Mouse (Mus musculus) embryonic facial prominence, embryonic 13.5 days (tissue): ENCODE results near the gene Sec22b. TPM values are rescaled to one million over a fixed set of nuclear protein-coding genes. Genes with fewer than 3 reads are reported as not detected.

Experiments
- ATAC-seq: fragments of 200-750 bp; cut with Nextera tagmentation; 2 replicates; pipeline ENCODE4 v1.8.0; 2017; ENCODE audit warnings: low read depth; ENCODE audit not compliant: insufficient number of reproducible peaks, insufficient read depth, low FRiP score, low TSS enrichment
- H3K27ac ChIP-seq: fragments of 300-500 bp; sonication (generic); 2 replicates; pipeline ENCODE4 v1.5.1; 2015; ENCODE audit warnings: moderate library complexity, mild to moderate bottlenecking, inconsistent platforms
- H3K27me3 ChIP-seq: fragments of 300-500 bp; sonication (generic); 2 replicates; pipeline ENCODE4 v1.6.1; 2015; ENCODE audit warnings: mild to moderate bottlenecking, inconsistent platforms
- H3K36me3 ChIP-seq: fragments of 300-500 bp; sonication (generic); 2 replicates; pipeline ENCODE4 v1.6.1; 2015; ENCODE audit warnings: mild to moderate bottlenecking, inconsistent platforms
- H3K4me1 ChIP-seq: fragments of 300-500 bp; sonication (generic); 2 replicates; pipeline ENCODE4 v1.6.1; 2015; ENCODE audit warnings: inconsistent platforms
- H3K4me2 ChIP-seq: fragments of 300-500 bp; sonication (generic); 2 replicates; pipeline ENCODE4 v1.6.1; 2015; ENCODE audit warnings: moderate library complexity, mild to moderate bottlenecking, inconsistent platforms
- H3K4me3 ChIP-seq: fragments of 300-500 bp; sonication (generic); 2 replicates; pipeline ENCODE4 v1.5.1; 2015; ENCODE audit warnings: mild to moderate bottlenecking, inconsistent platforms
- H3K9ac ChIP-seq: fragments of 300-500 bp; sonication (generic); 2 replicates; pipeline ENCODE4 v1.6.1; 2015; ENCODE audit warnings: mild to moderate bottlenecking, inconsistent platforms
- H3K9me3 ChIP-seq: fragments of 300-500 bp; sonication (generic); 2 replicates; pipeline ENCODE4 v1.6.1; 2016; ENCODE audit warnings: inconsistent platforms
- WGBS: fragments of 180-500 bp; shearing (Covaris S2); methylation state at CpG from one replicate; pipeline ENCODE4 v1.1.7; 2015; ENCODE audit warnings: mixed read lengths; 5-methylcytosine and 5-hydroxymethylcytosine counted together
- polyA plus RNA-seq: library from polyadenylated mRNA; unstranded; fragments of >200 nt; fragmentation: Nextera tagmentation; extraction: Ambion mirVana; gene quantifications from 2 replicates; pipeline ENCODE4 v1.2.1, GENCODE M21; 2015

The Sec22b gene
- polyA plus RNA-seq, 1 experiment from 2014 or later = 141 TPM

DNA sequence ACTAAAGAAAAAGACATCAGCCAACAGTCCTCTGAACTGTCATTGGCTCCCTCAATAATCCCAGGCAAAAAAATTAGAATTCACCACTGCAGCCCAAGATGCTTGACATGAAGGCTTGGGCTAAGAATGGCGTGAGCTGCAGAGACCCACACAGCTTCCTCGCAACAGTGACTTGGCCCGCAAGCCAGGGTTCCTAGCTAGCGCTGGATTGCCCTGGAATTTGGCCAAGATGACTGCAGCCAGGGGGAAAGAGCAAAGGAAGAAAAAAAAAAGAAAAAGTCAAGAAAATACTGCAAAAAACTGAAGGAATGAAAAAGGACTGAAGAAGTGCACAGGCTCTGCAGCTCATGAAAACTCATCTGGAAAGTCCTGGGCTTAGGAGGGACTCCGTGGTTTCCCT, 43.5 kb downstream of the Sec22b start:
- H3K4me3 ChIP-seq = no peak overlapping the region
- H3K4me1 ChIP-seq = peaks cover 61% of the 10 kb centered on the region
- no peak for ATAC-seq
- no peaks in the 10 kb centered on the region for H3K27me3 ChIP-seq
- H3K27ac ChIP-seq = peak overlapping the region; percentile 60; the same call in 1 of the 2 replicates
- H3K36me3 ChIP-seq = no peaks in the 10 kb centered on the region
- no peak overlapping the region for H3K9ac ChIP-seq
- WGBS = 44% methylated on average over 5 of the region's 5 CpGs
- no peaks in the 10 kb centered on the region for H3K9me3 ChIP-seq
- H3K4me2 ChIP-seq = no peak overlapping the region

DNA sequence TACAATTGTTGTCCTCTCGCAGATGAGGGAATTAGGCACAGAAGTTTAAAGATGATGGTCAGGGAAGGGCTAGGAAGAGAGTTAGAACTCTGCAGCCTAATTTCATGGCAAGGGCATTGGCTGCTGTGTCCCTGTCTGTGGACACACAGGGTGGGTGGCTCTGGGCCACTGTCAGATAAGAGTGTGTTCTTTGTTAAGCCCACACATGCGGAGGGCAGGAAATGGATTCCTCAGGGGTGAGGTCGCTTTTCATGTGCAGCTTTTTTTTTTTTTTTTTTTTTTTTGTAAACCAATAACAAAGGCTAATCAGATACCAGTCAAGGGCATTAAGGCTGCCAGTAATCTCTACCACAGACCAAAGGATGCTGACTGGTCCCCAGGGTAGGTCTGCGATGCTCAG, 45.4 kb downstream of the Sec22b start:
- Histone ChIP-seq H3K9ac (no peak overlapping the region), H3K36me3 (no peaks in the 10 kb centered on the region), H3K4me3 (no peak overlapping the region), H3K4me2 (no peak overlapping the region), H3K27ac (no peak overlapping the region), H3K4me1 (peaks cover 41% of the 10 kb centered on the region), H3K9me3 (no peaks in the 10 kb centered on the region), H3K27me3 (no peaks in the 10 kb centered on the region)
- ATAC-seq = no peak
- 27% methylated on average over 4 of the region's 4 CpGs for WGBS

DNA sequence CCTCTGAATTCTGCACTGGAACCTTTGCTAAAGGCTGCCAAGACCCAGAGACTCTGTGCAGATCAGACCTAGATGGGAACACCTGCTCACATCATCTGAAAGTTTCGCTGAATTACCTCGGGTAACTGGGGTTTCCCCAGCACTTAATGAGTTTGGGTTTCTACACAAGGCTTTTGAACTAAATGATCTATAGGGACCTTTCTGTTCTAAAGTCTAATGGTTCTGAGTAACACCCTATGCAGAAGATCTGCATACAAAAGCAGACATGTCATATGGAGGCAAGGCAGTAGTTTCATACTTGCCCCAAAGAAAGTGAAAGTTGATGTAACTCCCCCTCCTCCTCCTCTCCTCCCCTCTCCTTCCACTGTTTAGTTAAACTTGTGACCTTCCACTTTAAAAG, 47.5 kb downstream of the Sec22b start:
- H3K4me3 ChIP-seq = no peak overlapping the region
- H3K27me3 ChIP-seq = no peaks in the 10 kb centered on the region
- 0 out of 2 replicates have a peak overlapping the region, but pooled peaks have one; percentile 30 for H3K27ac ChIP-seq
- H3K9me3 ChIP-seq = no peaks in the 10 kb centered on the region
- no peaks in the 10 kb centered on the region for H3K36me3 ChIP-seq
- no peak overlapping the region for H3K9ac ChIP-seq
- WGBS = 89% methylated on average over 2 of the region's 2 CpGs
- H3K4me2 ChIP-seq = no peak overlapping the region
- ATAC-seq = no peak
- H3K4me1 ChIP-seq = peaks cover 25% of the 10 kb centered on the region

DNA sequence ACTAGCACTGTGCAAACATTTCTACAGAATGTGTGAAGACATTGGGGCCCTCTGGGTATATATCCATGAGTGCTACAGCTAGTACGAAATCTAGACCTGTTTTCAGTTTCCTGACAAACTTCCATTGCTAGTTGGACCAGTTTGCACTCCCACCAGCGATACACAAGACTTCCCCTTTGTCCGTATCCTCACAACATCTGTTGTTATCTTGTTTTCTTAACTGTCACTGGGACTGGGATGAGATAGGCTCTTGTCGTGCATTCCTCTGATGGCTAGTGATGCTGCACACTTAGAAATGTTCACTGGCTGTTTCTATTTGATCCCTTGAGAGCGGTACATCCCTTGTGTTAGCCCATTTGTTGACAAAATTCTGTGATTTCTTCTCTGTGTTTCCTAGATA, 49.0 kb downstream of the Sec22b start:
- ATAC-seq = no peak
- H3K36me3 ChIP-seq = no peaks in the 10 kb centered on the region
- 49% methylated on average over 5 of the region's 5 CpGs for WGBS

DNA sequence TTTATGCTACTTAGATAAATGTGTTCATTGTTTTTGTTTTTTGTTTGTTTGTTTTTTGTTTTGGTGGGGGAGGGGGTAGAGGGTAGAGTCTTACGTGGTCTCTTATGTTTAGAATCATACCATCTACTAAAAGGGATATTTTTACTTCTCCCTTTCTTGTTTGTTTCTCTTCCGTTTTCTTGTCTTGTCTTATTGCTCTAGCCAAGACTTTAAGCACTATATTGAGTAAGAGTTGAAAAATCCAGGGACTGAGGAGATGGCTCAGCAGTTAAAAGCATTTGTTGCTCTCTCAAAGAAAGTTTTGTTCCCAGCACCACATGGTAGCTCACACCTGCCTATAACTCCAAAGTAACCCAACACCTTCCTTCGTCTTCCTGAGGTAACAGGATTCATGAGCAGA, 50.1 kb downstream of the Sec22b start:
- H3K9me3 ChIP-seq = no peaks in the 10 kb centered on the region
- H3K4me2 ChIP-seq = no peak overlapping the region
- no peaks in the 10 kb centered on the region for H3K36me3 ChIP-seq
- ATAC-seq = no peak
- H3K9ac ChIP-seq = no peak overlapping the region
- peaks cover 10% of the 10 kb centered on the region for H3K4me1 ChIP-seq
- H3K27me3 ChIP-seq = no peaks in the 10 kb centered on the region
- WGBS = 81% methylated on average over 3 of the region's 3 CpGs
- H3K27ac ChIP-seq = no peak overlapping the region
- no peak overlapping the region for H3K4me3 ChIP-seq

More for the DNA sequence above, 49.0 kb downstream of the Sec22b start:
- Histone ChIP-seq H3K27me3 (no peaks in the 10 kb centered on the region), H3K9me3 (no peaks in the 10 kb centered on the region), H3K27ac (peak overlapping the region; percentile 23; the same call in 1 of the 2 replicates), H3K4me2 (no peak overlapping the region), H3K4me1 (peaks cover 11% of the 10 kb centered on the region), H3K4me3 (no peak overlapping the region), H3K9ac (no peak overlapping the region)

DNA sequence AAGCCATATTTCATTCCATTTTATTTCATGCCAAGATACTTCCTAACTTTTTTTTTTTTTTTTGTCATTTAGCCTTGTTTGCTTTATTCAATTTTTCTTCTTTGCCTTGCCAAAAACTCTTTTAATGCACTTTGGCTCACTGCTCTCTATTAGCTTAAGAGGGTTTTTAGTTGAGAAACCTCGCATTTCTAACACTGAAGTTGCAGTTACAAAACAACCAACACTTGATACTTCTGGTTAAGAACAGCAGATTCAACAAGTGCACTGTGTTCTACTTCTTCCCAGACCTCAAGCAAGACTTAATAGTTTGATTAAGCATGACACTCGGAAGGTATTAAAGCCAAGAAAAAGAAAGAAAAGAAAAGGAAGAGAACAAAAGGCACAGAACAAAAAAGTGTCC, 52.2 kb downstream of the Sec22b start:
- no peaks in the 10 kb centered on the region for H3K4me1 ChIP-seq
- H3K27ac ChIP-seq = no peak overlapping the region
- no peak overlapping the region for H3K9ac ChIP-seq
- H3K4me3 ChIP-seq = no peak overlapping the region
- WGBS = 77% methylated on average over 2 of the region's 2 CpGs
- H3K4me2 ChIP-seq = no peak overlapping the region
- no peaks in the 10 kb centered on the region for H3K27me3 ChIP-seq
- H3K36me3 ChIP-seq = no peaks in the 10 kb centered on the region
- no peak for ATAC-seq
- H3K9me3 ChIP-seq = no peaks in the 10 kb centered on the region

DNA sequence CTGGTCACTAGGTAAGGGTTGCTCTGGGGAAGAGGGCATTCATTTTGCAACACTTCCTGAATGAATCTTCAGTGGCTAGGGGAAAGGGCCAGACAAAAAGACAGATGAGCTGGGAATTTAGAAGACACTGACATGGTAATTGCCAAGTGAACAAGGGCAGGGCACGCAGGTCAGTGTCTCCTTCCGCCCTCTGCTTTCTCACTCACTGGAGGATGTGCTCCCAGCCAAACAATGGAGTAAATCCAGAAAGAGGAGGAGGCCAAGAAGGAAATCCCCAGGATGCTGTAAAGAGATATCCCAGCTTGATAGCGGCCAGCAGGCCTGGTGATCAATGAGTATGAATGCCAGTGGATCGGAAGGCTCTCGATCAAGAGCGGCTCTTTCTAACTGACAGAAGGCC, 55.3 kb downstream of the Sec22b start:
- Histone ChIP-seq H3K9ac (no peak overlapping the region), H3K4me1 (peaks cover 10% of the 10 kb centered on the region), H3K36me3 (no peaks in the 10 kb centered on the region), H3K9me3 (no peaks in the 10 kb centered on the region), H3K27ac (no peak overlapping the region), H3K4me3 (no peak overlapping the region), H3K4me2 (no peak overlapping the region), H3K27me3 (no peaks in the 10 kb centered on the region)
- no peak for ATAC-seq
- WGBS = 65% methylated on average over 6 of the region's 6 CpGs

DNA sequence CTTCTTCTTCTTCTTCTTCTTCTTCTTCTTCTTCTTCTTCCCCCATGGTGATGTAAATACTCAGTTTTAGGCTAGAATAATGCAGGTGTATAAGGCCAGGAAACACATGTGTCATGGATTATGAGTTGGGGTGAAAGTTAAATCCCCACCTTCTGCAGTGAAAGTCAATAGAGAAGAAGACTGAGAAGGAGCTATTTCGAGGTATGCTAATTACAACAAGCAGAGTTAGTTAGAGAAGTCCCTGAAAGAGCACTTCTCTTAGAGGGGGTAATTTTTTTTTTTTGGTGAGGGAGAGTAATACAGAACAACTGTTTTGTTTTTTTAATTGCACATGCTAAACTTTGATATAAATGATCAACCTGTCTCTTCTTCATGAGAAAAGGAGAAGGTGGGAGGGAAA, 55.9 kb downstream of the Sec22b start:
- ATAC-seq = no peak
- no peaks in the 10 kb centered on the region for H3K9me3 ChIP-seq
- peaks cover 13% of the 10 kb centered on the region for H3K4me1 ChIP-seq
- no peak overlapping the region for H3K9ac ChIP-seq
- no peaks in the 10 kb centered on the region for H3K36me3 ChIP-seq
- no peak overlapping the region for H3K27ac ChIP-seq
- no peak overlapping the region for H3K4me3 ChIP-seq
- WGBS = 45% methylated on average over 1 of the region's 1 CpGs
- H3K27me3 ChIP-seq = no peaks in the 10 kb centered on the region
- no peak overlapping the region for H3K4me2 ChIP-seq

DNA sequence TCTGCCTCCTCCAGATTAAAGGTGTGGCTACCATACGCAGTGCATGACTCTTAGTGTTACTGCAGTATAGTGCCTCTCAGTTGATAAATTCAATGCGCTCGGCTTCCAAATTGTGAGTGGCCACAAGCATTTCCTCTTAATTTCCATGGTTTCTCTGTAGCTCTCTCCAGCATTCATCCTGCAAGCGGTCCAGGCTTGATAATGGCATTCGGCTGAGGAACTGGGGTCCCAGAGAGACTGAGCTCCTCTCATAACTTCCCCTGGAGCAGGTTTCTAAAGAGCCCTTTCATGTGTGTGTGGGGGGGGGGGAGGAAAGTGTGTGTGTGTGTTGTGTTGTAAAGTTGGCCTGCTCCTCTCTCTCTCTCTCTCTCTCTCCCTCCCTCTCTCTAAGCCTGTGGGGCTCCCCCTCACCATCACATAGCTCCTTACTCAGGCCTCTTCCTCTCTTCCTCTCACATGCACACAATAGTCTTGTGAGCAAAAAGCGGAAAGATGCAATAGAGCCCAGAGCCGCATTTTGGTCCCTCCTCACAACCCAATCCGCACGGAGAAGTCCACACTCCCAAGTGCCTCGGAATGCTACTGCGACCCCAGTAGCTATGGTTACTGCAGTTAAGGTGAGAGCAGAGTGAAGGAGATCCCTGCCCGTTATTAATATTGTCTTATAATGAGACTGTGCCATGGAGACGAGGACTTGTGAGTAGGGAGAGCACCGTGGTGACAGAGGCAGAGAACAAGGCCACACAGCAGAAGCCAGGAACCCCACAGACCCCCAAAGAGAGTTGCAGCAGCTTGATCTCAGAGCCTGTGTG, 60.0 kb downstream of the Sec22b start:
- no peaks in the 10 kb centered on the region for H3K27me3 ChIP-seq
- WGBS = 47% methylated on average over 14 of the region's 14 CpGs

DNA sequence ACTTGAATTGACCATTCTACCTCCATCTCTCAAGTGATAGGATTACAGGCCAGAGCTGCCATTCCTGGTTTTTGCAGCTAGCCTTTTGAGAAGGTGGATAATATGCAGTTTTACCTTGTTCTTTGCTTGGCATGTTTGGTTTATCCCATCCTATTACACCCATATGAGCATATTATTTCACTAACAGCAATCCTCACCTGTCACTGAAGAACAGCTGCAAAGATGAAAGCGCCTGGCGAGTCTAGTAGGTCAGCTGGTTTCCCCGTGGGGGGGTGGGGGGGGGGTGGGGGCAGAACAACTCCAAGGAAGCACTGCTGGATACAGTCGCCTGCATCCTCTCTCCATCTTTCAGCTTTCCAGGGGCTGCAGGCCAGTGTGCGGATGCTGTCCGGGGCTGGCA, 61.0 kb downstream of the Sec22b start:
- Histone ChIP-seq H3K9ac (no peak overlapping the region), H3K9me3 (no peaks in the 10 kb centered on the region), H3K4me2 (no peak overlapping the region), H3K36me3 (no peaks in the 10 kb centered on the region), H3K27ac (no peak overlapping the region), H3K4me1 (peaks cover 34% of the 10 kb centered on the region), H3K27me3 (no peaks in the 10 kb centered on the region), H3K4me3 (no peak overlapping the region)
- WGBS = 67% methylated on average over 6 of the region's 6 CpGs
- ATAC-seq = no peak

More for the DNA sequence above, 60.0 kb downstream of the Sec22b start:
- ATAC-seq = no peak
- no peak overlapping the region for H3K4me2 ChIP-seq
- peaks cover 34% of the 10 kb centered on the region for H3K4me1 ChIP-seq
- no peaks in the 10 kb centered on the region for H3K36me3 ChIP-seq
- H3K9ac ChIP-seq = no peak overlapping the region
- no peaks in the 10 kb centered on the region for H3K9me3 ChIP-seq
- H3K27ac ChIP-seq = peak overlapping the region; percentile 48; the same call in 1 of the 2 replicates
- no peak overlapping the region for H3K4me3 ChIP-seq

DNA sequence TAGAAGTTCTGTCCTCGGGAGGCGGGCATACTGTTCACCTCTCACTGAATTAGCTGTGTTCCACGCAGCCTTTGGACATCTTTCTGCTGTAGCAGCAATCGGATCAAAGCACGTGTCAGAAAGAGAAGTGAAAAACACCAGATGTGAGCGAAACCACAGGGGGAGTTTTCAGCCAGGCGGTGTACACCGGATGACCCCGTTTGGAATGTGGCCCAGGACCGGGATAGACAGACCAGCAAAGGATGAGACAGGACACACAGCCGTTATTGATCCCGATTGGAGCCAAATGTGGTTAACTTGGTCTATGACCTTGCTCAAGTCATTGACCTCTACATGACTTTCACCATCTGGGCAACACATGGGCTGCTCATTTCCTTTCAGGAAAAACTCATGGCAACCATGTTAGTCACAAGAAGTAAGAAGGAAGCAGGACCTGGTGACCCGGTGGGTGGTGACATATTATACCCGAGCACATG, 63.9 kb downstream of the Sec22b start:
- Histone ChIP-seq H3K4me3 (no peak overlapping the region), H3K9ac (no peak overlapping the region), H3K9me3 (no peaks in the 10 kb centered on the region), H3K27me3 (no peaks in the 10 kb centered on the region), H3K27ac (no peak overlapping the region), H3K36me3 (no peaks in the 10 kb centered on the region), H3K4me2 (0 out of 2 replicates have a peak overlapping the region, but pooled peaks have one; percentile 12), H3K4me1 (peaks cover 33% of the 10 kb centered on the region)
- ATAC-seq = no peak
- 23% methylated on average over 14 of the region's 14 CpGs for WGBS

DNA sequence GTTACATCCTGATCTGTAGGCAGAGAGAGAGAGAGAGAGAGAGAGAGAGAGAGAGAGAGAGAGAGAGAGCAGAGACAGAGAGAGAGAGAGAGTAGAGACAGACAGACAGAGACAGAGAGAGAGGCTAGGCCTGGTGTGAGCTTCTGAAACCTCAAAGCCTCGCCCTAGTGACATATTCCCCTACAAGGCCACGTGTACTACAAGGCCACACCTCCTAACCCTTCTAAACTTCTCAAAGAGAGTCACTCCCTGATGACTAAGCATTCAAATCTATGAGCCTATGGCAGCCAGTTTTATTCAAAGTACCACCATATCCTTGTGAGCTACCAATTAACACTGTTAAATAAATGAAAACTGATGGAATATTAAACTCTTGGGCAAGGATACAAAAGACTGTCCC, 66.6 kb downstream of the Sec22b start:
- ATAC-seq = no peak
- H3K36me3 ChIP-seq = no peaks in the 10 kb centered on the region
- 61% methylated on average over 2 of the region's 2 CpGs for WGBS
- no peaks in the 10 kb centered on the region for H3K9me3 ChIP-seq
- no peaks in the 10 kb centered on the region for H3K27me3 ChIP-seq
- H3K4me2 ChIP-seq = no peak overlapping the region
- peaks cover 21% of the 10 kb centered on the region for H3K4me1 ChIP-seq
- no peak overlapping the region for H3K4me3 ChIP-seq
- H3K27ac ChIP-seq = no peak overlapping the region
- H3K9ac ChIP-seq = no peak overlapping the region
